Mouse (Mus musculus): ENCODE data around the gene Rpl34.

DNA sequence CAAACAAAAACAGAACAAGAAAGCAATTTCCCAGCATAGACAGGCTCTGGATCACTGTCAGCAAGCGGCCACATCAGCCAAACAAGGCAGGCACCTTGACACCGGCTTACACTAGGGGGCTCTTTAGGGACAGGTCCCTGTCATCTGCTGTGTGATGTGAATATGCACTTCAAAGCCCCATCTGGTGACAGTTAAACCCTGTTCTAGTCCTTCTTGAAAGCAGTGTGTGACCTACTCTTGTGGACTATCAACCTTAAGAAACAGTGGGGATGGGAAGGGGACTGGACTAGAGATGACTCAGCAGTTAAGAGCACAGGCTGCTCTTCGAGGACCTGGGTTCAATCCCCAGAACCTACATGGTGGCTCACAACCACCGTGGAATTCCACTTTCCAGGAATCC lies 32.6 kb downstream of the Rpl34 start:
- TF ChIP-seq CTCF (IDR thresholded peaks at IDR 0.05; ENCODE audit: low read depth) (no peak), EP300 (optimal IDR thresholded peaks at IDR 0.05) (no peak)

Measured in stomach, postnatal 0 days (tissue).